Mouse (Mus musculus): ENCODE data around the gene Clptm1l. TPM values are rescaled to one million over a fixed set of nuclear protein-coding genes. Genes with fewer than 3 reads are reported as not detected.

Clptm1l gene
- total and polyA plus RNA-seq, 3 experiments: 104 to 201 (median 197) TPM

GRCm38 (mm10) chr13:73660163-73660695, 56.4 kb downstream of the Clptm1l start:
- no peak overlapping the region for H3K27ac ChIP-seq (ENCODE audit: control insufficient read depth, low read depth, low read length)
- H3K27me3 ChIP-seq (ENCODE audit: control insufficient read depth in 1 of 2, insufficient read depth in 2 of 2, low read length in 2 of 2): peaks cover 6 to 8% of the 10 kb centered on the region in 2 experiments
- TF ChIP-seq MAZ (IDR thresholded peaks at IDR 0.05; ENCODE audit: low read depth, low read length): no peak
- TF ChIP-seq POLR2A (IDR thresholded peaks at IDR 0.05; ENCODE audit: control insufficient read depth in 1 of 2, insufficient read depth in 1 of 2, low read depth in 1 of 2, low read length in 2 of 2, poor library complexity in 1 of 2): no peak
- TF ChIP-seq CTCF (IDR thresholded peaks at IDR 0.05 in 2 of 3, conservative IDR thresholded peaks at IDR 0.05 in 1 of 3; ENCODE audit: control insufficient read depth in 1 of 3, insufficient read depth in 1 of 3, low read depth in 2 of 3, low read length in 3 of 3, poor library complexity in 1 of 3, severe bottlenecking in 1 of 3): no peak
- TF ChIP-seq POLR2AphosphoS5 (IDR thresholded peaks at IDR 0.05; ENCODE audit: borderline replicate concordance, low read depth, low read length): no peak
- TF ChIP-seq ETS1 (IDR thresholded peaks at IDR 0.05; ENCODE audit: low read depth, low read length): no peak
- no peak for TF ChIP-seq RCOR1 (IDR thresholded peaks at IDR 0.05; ENCODE audit: low read depth, low read length)
- TF ChIP-seq USF1 (IDR thresholded peaks at IDR 0.05; ENCODE audit: low read depth, low read length): no peak
- no peak for TF ChIP-seq CHD1 (IDR thresholded peaks at IDR 0.05; ENCODE audit: low read depth, low read length)
- no peak for TF ChIP-seq GABPA (IDR thresholded peaks at IDR 0.05; ENCODE audit: low read depth, low read length)
- no peak for TF ChIP-seq BHLHE40 (IDR thresholded peaks at IDR 0.05; ENCODE audit: borderline replicate concordance, low read depth, low read length)
- no peak for TF ChIP-seq TBP (IDR thresholded peaks at IDR 0.05; ENCODE audit: low read depth, low read length)
- TF ChIP-seq MAFK (IDR thresholded peaks at IDR 0.05; ENCODE audit: borderline replicate concordance, low read depth, low read length): no peak
- TF ChIP-seq MAX (IDR thresholded peaks at IDR 0.05; ENCODE audit: low read length): no peak
- TF ChIP-seq ZC3H11A (IDR thresholded peaks at IDR 0.05; ENCODE audit: low read depth, low read length): no peak
- TF ChIP-seq TCF12 (IDR thresholded peaks at IDR 0.05; ENCODE audit: low read depth, low read length): no peak
- TF ChIP-seq POLR2AphosphoS2 (IDR thresholded peaks at IDR 0.05; ENCODE audit: low read length): no peak
- TF ChIP-seq KAT2A (conservative IDR thresholded peaks at IDR 0.05; ENCODE audit: low read depth, low read length): no peak
- no peak for TF ChIP-seq E2F4 (IDR thresholded peaks at IDR 0.05; ENCODE audit: borderline replicate concordance, low read depth, low read length)
- TF ChIP-seq SIN3A (IDR thresholded peaks at IDR 0.05; ENCODE audit: low read length): no peak
- TF ChIP-seq ZKSCAN1 (IDR thresholded peaks at IDR 0.05; ENCODE audit: low read depth, low read length): no peak
- DNase-seq (ENCODE audit: low read depth, low spot score): no peak
- no peak overlapping the region for H3K9ac ChIP-seq (ENCODE audit: control insufficient read depth, low read depth, low read length, poor library complexity, severe bottlenecking)
- no peaks in the 10 kb centered on the region for H3K36me3 ChIP-seq (ENCODE audit: control insufficient read depth in 1 of 2, insufficient read depth in 2 of 2, low read length in 2 of 2)
- no peaks in the 10 kb centered on the region for H3K9me3 ChIP-seq (replicated peaks; ENCODE audit: insufficient read depth, low read length)
- H3K4me1 ChIP-seq (ENCODE audit: control insufficient read depth in 1 of 2, insufficient read depth in 2 of 2, low read length in 2 of 2): no peaks in the 10 kb centered on the region
- no peak overlapping the region for H3K4me3 ChIP-seq (ENCODE audit: control insufficient read depth in 1 of 2, insufficient read depth in 1 of 2, low read depth in 2 of 2, low read length in 2 of 2)
- no peaks in the 10 kb centered on the region for H3K79me2 ChIP-seq (ENCODE audit: control insufficient read depth, insufficient read depth, low read length, poor library complexity)

Other genes with a start within 250 kb of the Clptm1l start
- gene Lpcat1, start 136.8 kb upstream of the Clptm1l start, total RNA-seq (2012; rRNA removed): 30.5 and 38.8 TPM in 2 replicates
- 10 to 100 TPM in 1 of 2 experiments, not detected in 1; 31.5 TPM for gene Lpcat1, start 136.8 kb upstream of the Clptm1l start, polyA plus RNA-seq (2012; ENCODE audit: insufficient read depth in 1 of 2, insufficient read length in 2 of 2, low read depth in 1 of 2, low replicate concordance in 2 of 2, missing spikeins in 1 of 2)
- gene Slc6a3, start 67.3 kb upstream of the Clptm1l start, total RNA-seq (2012; rRNA removed): 0.07 and 0.08 TPM in 2 replicates
- under 1 TPM in 1 of 2 experiments, not detected in 1; 0.10 TPM for gene Slc6a3, start 67.3 kb upstream of the Clptm1l start, polyA plus RNA-seq (2012; ENCODE audit: insufficient read depth in 1 of 2, insufficient read length in 2 of 2, low read depth in 1 of 2, low replicate concordance in 2 of 2, missing spikeins in 1 of 2)
- 1.1 and 1.2 TPM in 2 replicates for gene Tert, start 22.9 kb downstream of the Clptm1l start, total RNA-seq (2012; rRNA removed)
- gene Tert, start 22.9 kb downstream of the Clptm1l start, polyA plus RNA-seq (2012; ENCODE audit: insufficient read depth in 1 of 2, insufficient read length in 2 of 2, low read depth in 1 of 2, low replicate concordance in 2 of 2, missing spikeins in 1 of 2): 1 to 10 TPM in 1 of 2 experiments, not detected in 1; 2.0 TPM
- gene Slc6a18, start 74.0 kb downstream of the Clptm1l start, total RNA-seq (2012; rRNA removed): not detected in 2 replicates
- not detected for gene Slc6a18, start 74.0 kb downstream of the Clptm1l start, polyA plus RNA-seq (2012; ENCODE audit: insufficient read depth in 1 of 2, insufficient read length in 2 of 2, low read depth in 1 of 2, low replicate concordance in 2 of 2, missing spikeins in 1 of 2)
- gene Slc6a19, start 100.9 kb downstream of the Clptm1l start, total RNA-seq (2012; rRNA removed): not detected in 2 replicates
- not detected for gene Slc6a19, start 100.9 kb downstream of the Clptm1l start, polyA plus RNA-seq (2012; ENCODE audit: insufficient read depth in 1 of 2, insufficient read length in 2 of 2, low read depth in 1 of 2, low replicate concordance in 2 of 2, missing spikeins in 1 of 2)
- 3.1 and 3.5 TPM in 2 replicates for gene Slc12a7, start 129.1 kb downstream of the Clptm1l start, total RNA-seq (2012; rRNA removed)
- gene Slc12a7, start 129.1 kb downstream of the Clptm1l start, polyA plus RNA-seq (2012; ENCODE audit: insufficient read depth in 1 of 2, insufficient read length in 2 of 2, low read depth in 1 of 2, low replicate concordance in 2 of 2, missing spikeins in 1 of 2): 1 to 10 TPM in 1 of 2 experiments, not detected in 1; 6.9 TPM
- gene Nkd2, start 243.6 kb downstream of the Clptm1l start, total RNA-seq (2012; rRNA removed): not detected in 2 replicates
- gene Nkd2, start 243.6 kb downstream of the Clptm1l start, polyA plus RNA-seq (2012; ENCODE audit: insufficient read depth in 1 of 2, insufficient read length in 2 of 2, low read depth in 1 of 2, low replicate concordance in 2 of 2, missing spikeins in 1 of 2): not detected

Measured in MEL (cell line).